Mouse (Mus musculus) stomach, postnatal 0 days (tissue): ENCODE data around the gene Garnl3. TPM values are rescaled to one million over a fixed set of nuclear protein-coding genes. Genes with fewer than 3 reads are reported as not detected.
"Not testable (repeated sequence)": the region's sequence is repeated elsewhere in the genome, so short reads cannot be mapped to it uniquely, and the experiment has no call there.

ENCODE experiments used
- ATAC-seq: fragments of 200-750 bp; cut with Nextera tagmentation; 2 replicates; pipeline ENCODE4 v1.8.0; 2017; ENCODE audit not compliant: low FRiP score, low TSS enrichment
- DNase-seq: peaks from one replicate; pipeline ENCODE4 v3.0.0-alpha.2; 2016; ENCODE audit warnings: low spot score
- H3K27ac ChIP-seq: fragments of 300-500 bp; sonication (generic); replicated peaks from 2 replicates; pipeline ENCODE4 v1.5.1; 2014; ENCODE audit warnings: mild to moderate bottlenecking, control low read depth
- H3K27me3 ChIP-seq: fragments of 300-500 bp; sonication (generic); 2 replicates; pipeline ENCODE4 v1.6.1; 2014; ENCODE audit warnings: low read length; ENCODE audit not compliant: control insufficient read depth, insufficient read depth
- H3K36me3 ChIP-seq: fragments of 300-500 bp; sonication (generic); 2 replicates; pipeline ENCODE4 v1.6.1; 2014; ENCODE audit warnings: low read length, mixed read lengths; ENCODE audit not compliant: control insufficient read depth, insufficient read depth
- H3K4me1 ChIP-seq: fragments of 300-500 bp; sonication (generic); replicated peaks from 2 replicates; pipeline ENCODE4 v1.6.1; 2014; ENCODE audit warnings: antibody characterized with exemption; ENCODE audit not compliant: control insufficient read depth, insufficient read depth
- H3K4me2 ChIP-seq: fragments of 300-500 bp; sonication (generic); replicated peaks from 2 replicates; pipeline ENCODE4 v1.6.1; 2014; ENCODE audit warnings: low read depth, mild to moderate bottlenecking, control low read depth, moderate library complexity
- H3K4me3 ChIP-seq: fragments of 300-500 bp; sonication (generic); 2 replicates; pipeline ENCODE4 v1.5.1; 2014; ENCODE audit warnings: low read depth, low read length, control low read depth
- H3K9ac ChIP-seq: fragments of 300-500 bp; sonication (generic); 2 replicates; pipeline ENCODE4 v1.6.1; 2014; ENCODE audit warnings: mild to moderate bottlenecking, low read length, control low read depth, mixed read lengths
- H3K9me3 ChIP-seq: fragments of 300-500 bp; sonication (generic); 2 replicates; pipeline ENCODE4 v1.6.1; 2016; ENCODE audit warnings: low read length; ENCODE audit not compliant: control insufficient read depth
- CTCF ChIP-seq: IDR thresholded peaks from 2 replicates; pipeline ENCODE4 v1.5.1; 2016; ENCODE audit warnings: antibody characterized with exemption, low read depth, mild to moderate bottlenecking, moderate library complexity
- EP300 ChIP-seq: optimal IDR thresholded peaks from 2 replicates; pipeline ENCODE3; 2016; ENCODE audit warnings: antibody characterized with exemption
- WGBS: fragments of 180-500 bp; shearing (Covaris S2); extraction: QIAGEN DNeasy Blood & Tissue Kit; methylation state at CpG from one replicate; pipeline ENCODE4 v1.1.7; 2014; 5-methylcytosine and 5-hydroxymethylcytosine counted together
- polyA plus RNA-seq: library from polyadenylated mRNA; unstranded; fragments of >200 nt; fragmentation: Nextera tagmentation; extraction: Ambion mirVana; gene quantifications from 2 replicates; pipeline ENCODE4 v1.2.1, GENCODE M21; 2015

Gene Garnl3
- polyA plus RNA-seq, 1 experiment from 2014 or later, result 5.6 TPM

- Histone ChIP-seq H3K9me3 (no peaks in the 10 kb centered on the region), H3K4me2 (no peak overlapping the region), H3K9ac (no peak overlapping the region), H3K27me3 (no peaks in the 10 kb centered on the region), H3K4me3 (no peak overlapping the region), H3K4me1 (no peaks in the 10 kb centered on the region), H3K27ac (no peak overlapping the region), H3K36me3 (no peaks in the 10 kb centered on the region)
- no peak for TF ChIP-seq EP300
- no peak for TF ChIP-seq CTCF
- ATAC-seq, result no peak
- DNase-seq, result peak; percentile 67
- 5% methylated on average over 6 of the region's 6 CpGs for WGBS
Observed at GRCm38 (mm10) chr2:33018026-33018425, 113.4 kb downstream of the Garnl3 start.

- ATAC-seq, result no peak
- no peaks in the 10 kb centered on the region for H3K4me1 ChIP-seq
- 68% methylated on average over 2 of the region's 2 CpGs for WGBS
- H3K27ac ChIP-seq, result no peak overlapping the region
- H3K9me3 ChIP-seq, result no peaks in the 10 kb centered on the region
- no peak overlapping the region for H3K9ac ChIP-seq
- H3K36me3 ChIP-seq, result no peaks in the 10 kb centered on the region
- no peak for DNase-seq
- H3K27me3 ChIP-seq, result no peaks in the 10 kb centered on the region
- no peak for TF ChIP-seq CTCF
- TF ChIP-seq EP300, result no peak
- H3K4me2 ChIP-seq, result no peak overlapping the region
- H3K4me3 ChIP-seq, result no peak overlapping the region
Observed at GRCm38 (mm10) chr2:33017191-33017590, 114.3 kb downstream of the Garnl3 start.

- H3K4me1 ChIP-seq, result no peaks in the 10 kb centered on the region
- no peaks in the 10 kb centered on the region for H3K36me3 ChIP-seq
- H3K27me3 ChIP-seq, result no peaks in the 10 kb centered on the region
- no peak overlapping the region for H3K4me3 ChIP-seq
- H3K27ac ChIP-seq, result no peak overlapping the region
- WGBS, result 89% methylated on average over 5 of the region's 5 CpGs
- TF ChIP-seq CTCF (no peak), EP300 (no peak)
- H3K9ac ChIP-seq, result no peak overlapping the region
- ATAC-seq (no peak), DNase-seq (no peak)
- no peak overlapping the region for H3K4me2 ChIP-seq
- H3K9me3 ChIP-seq, result no peaks in the 10 kb centered on the region
Observed at GRCm38 (mm10) chr2:33014877-33015276, 116.6 kb downstream of the Garnl3 start.

GRCm38 (mm10) chr2:33009055-33009454, 122.4 kb downstream of the Garnl3 start:
- WGBS, result 87% methylated on average over 4 of the region's 4 CpGs
- not testable (repeated sequence) for H3K4me3 ChIP-seq, DNase-seq, H3K4me1 ChIP-seq, H3K9ac ChIP-seq, H3K27me3 ChIP-seq, H3K9me3 ChIP-seq, H3K4me2 ChIP-seq, H3K27ac ChIP-seq, ATAC-seq, H3K36me3 ChIP-seq
- TF ChIP-seq CTCF, result peak; percentile 57

- no peaks in the 10 kb centered on the region for H3K27me3 ChIP-seq
- H3K9ac ChIP-seq, result no peak overlapping the region
- DNase-seq, result no peak
- H3K27ac ChIP-seq, result no peak overlapping the region
- no peak for ATAC-seq
- no peaks in the 10 kb centered on the region for H3K36me3 ChIP-seq
- 64% methylated on average over 5 of the region's 5 CpGs for WGBS
- H3K4me3 ChIP-seq, result no peak overlapping the region
- no peak overlapping the region for H3K4me2 ChIP-seq
- no peaks in the 10 kb centered on the region for H3K9me3 ChIP-seq
- H3K4me1 ChIP-seq, result no peaks in the 10 kb centered on the region
- no peak for TF ChIP-seq EP300
- TF ChIP-seq CTCF, result no peak
Observed at GRCm38 (mm10) chr2:33005041-33005440, 126.4 kb downstream of the Garnl3 start.

GRCm38 (mm10) chr2:33002144-33002543, 129.3 kb downstream of the Garnl3 start:
- Histone ChIP-seq H3K9me3 (no peaks in the 10 kb centered on the region), H3K9ac (no peak overlapping the region), H3K36me3 (no peaks in the 10 kb centered on the region), H3K27me3 (no peaks in the 10 kb centered on the region), H3K4me3 (no peak overlapping the region), H3K4me2 (no peak overlapping the region), H3K27ac (no peak overlapping the region), H3K4me1 (no peaks in the 10 kb centered on the region)
- 83% methylated on average over 7 of the region's 7 CpGs for WGBS
- ATAC-seq (no peak), DNase-seq (no peak)
- TF ChIP-seq CTCF (no peak), EP300 (no peak)
